Mouse (Mus musculus): Measurements from ENCODE around the gene Nrl. TPM values are rescaled to one million over a fixed set of nuclear protein-coding genes. Genes with fewer than 3 reads are reported as not detected.

Nrl gene
- polyA plus RNA-seq (2015; fragmentation: Illumina TruSeq; extraction: RNeasy Lipid Tissue Mini Kit (QIAGEN cat#74804); ENCODE audit: insufficient read depth, low read depth, low replicate concordance) = not detected

GRCm38 (mm10) chr14:55524785-55525184, at the start of gene Nrl:
Gene Nrl, minus strand, starts transcription at chr14:55524981.

GRCm38 (mm10) chr14:55560202-55561073, 35.7 kb upstream of the Nrl start, which contains the start of gene A730061H03Rik:
Gene A730061H03Rik, minus strand, starts transcription at chr14:55560406.

GRCm38 (mm10) chr14:55559799-55560201, 35.0 kb upstream of the Nrl start, which contains the start of gene Dcaf11:
Gene Dcaf11, plus strand, starts transcription at chr14:55560006.

GRCm38 (mm10) chr14:55540067-55540786, 15.4 kb upstream of the Nrl start, which contains the start of gene Pck2:
Gene Pck2, plus strand, starts transcription at chr14:55540266.

GRCm38 (mm10) chr14:55510125-55510731, 14.6 kb downstream of the Nrl start, which contains the start of gene Cpne6:
Gene Cpne6, plus strand, starts transcription at chr14:55510445.

GRCm38 (mm10) chr14:55490361-55491201, 34.2 kb downstream of the Nrl start, which contains the start of gene Carmil3:
Gene Carmil3, plus strand, starts transcription at chr14:55490651.

GRCm38 (mm10) chr14:55478651-55479599, 45.9 kb downstream of the Nrl start, which contains the start of gene Dhrs4:
Gene Dhrs4, plus strand, starts transcription at chr14:55478758.

Other genes with a start within 250 kb of the Nrl start
- gene Dhrs4, start 46.2 kb downstream of the Nrl start, polyA plus RNA-seq (2015; fragmentation: Illumina TruSeq; extraction: RNeasy Lipid Tissue Mini Kit (QIAGEN cat#74804); ENCODE audit: insufficient read depth, low read depth, low replicate concordance) = 17.0 TPM
- gene Carmil3, start 34.3 kb downstream of the Nrl start, polyA plus RNA-seq (2015; fragmentation: Illumina TruSeq; extraction: RNeasy Lipid Tissue Mini Kit (QIAGEN cat#74804); ENCODE audit: insufficient read depth, low read depth, low replicate concordance) = 11.7 TPM
- gene Cpne6, start 14.5 kb downstream of the Nrl start, polyA plus RNA-seq (2015; fragmentation: Illumina TruSeq; extraction: RNeasy Lipid Tissue Mini Kit (QIAGEN cat#74804); ENCODE audit: insufficient read depth, low read depth, low replicate concordance) = not detected
- gene Pck2, start 15.3 kb upstream of the Nrl start, polyA plus RNA-seq (2015; fragmentation: Illumina TruSeq; extraction: RNeasy Lipid Tissue Mini Kit (QIAGEN cat#74804); ENCODE audit: insufficient read depth, low read depth, low replicate concordance) = 29.0 TPM
- gene Dcaf11, start 35.0 kb upstream of the Nrl start, polyA plus RNA-seq (2015; fragmentation: Illumina TruSeq; extraction: RNeasy Lipid Tissue Mini Kit (QIAGEN cat#74804); ENCODE audit: insufficient read depth, low read depth, low replicate concordance) = 38.9 TPM
- gene A730061H03Rik, start 35.4 kb upstream of the Nrl start, polyA plus RNA-seq (2015; fragmentation: Illumina TruSeq; extraction: RNeasy Lipid Tissue Mini Kit (QIAGEN cat#74804); ENCODE audit: insufficient read depth, low read depth, low replicate concordance) = not detected
- gene Fitm1, start 50.6 kb upstream of the Nrl start, polyA plus RNA-seq (2015; fragmentation: Illumina TruSeq; extraction: RNeasy Lipid Tissue Mini Kit (QIAGEN cat#74804); ENCODE audit: insufficient read depth, low read depth, low replicate concordance) = not detected
- gene Psme1, start 53.1 kb upstream of the Nrl start, polyA plus RNA-seq (2015; fragmentation: Illumina TruSeq; extraction: RNeasy Lipid Tissue Mini Kit (QIAGEN cat#74804); ENCODE audit: insufficient read depth, low read depth, low replicate concordance) = 38.5 TPM
- 11.7 TPM for gene Emc9, start 60.3 kb upstream of the Nrl start, polyA plus RNA-seq (2015; fragmentation: Illumina TruSeq; extraction: RNeasy Lipid Tissue Mini Kit (QIAGEN cat#74804); ENCODE audit: insufficient read depth, low read depth, low replicate concordance)
- 49.1 TPM for gene Psme2, start 66.1 kb upstream of the Nrl start, polyA plus RNA-seq (2015; fragmentation: Illumina TruSeq; extraction: RNeasy Lipid Tissue Mini Kit (QIAGEN cat#74804); ENCODE audit: insufficient read depth, low read depth, low replicate concordance)
- gene Rnf31, start 66.7 kb upstream of the Nrl start, polyA plus RNA-seq (2015; fragmentation: Illumina TruSeq; extraction: RNeasy Lipid Tissue Mini Kit (QIAGEN cat#74804); ENCODE audit: insufficient read depth, low read depth, low replicate concordance) = 14.7 TPM
- gene Irf9, start 78.6 kb upstream of the Nrl start, polyA plus RNA-seq (2015; fragmentation: Illumina TruSeq; extraction: RNeasy Lipid Tissue Mini Kit (QIAGEN cat#74804); ENCODE audit: insufficient read depth, low read depth, low replicate concordance) = 11.2 TPM
- gene Rec8, start 93.1 kb upstream of the Nrl start, polyA plus RNA-seq (2015; fragmentation: Illumina TruSeq; extraction: RNeasy Lipid Tissue Mini Kit (QIAGEN cat#74804); ENCODE audit: insufficient read depth, low read depth, low replicate concordance) = 9.7 TPM
- 49.8 TPM for gene Ipo4, start 111.0 kb upstream of the Nrl start, polyA plus RNA-seq (2015; fragmentation: Illumina TruSeq; extraction: RNeasy Lipid Tissue Mini Kit (QIAGEN cat#74804); ENCODE audit: insufficient read depth, low read depth, low replicate concordance)
- 1.6 TPM for gene Gm49378, start 112.9 kb upstream of the Nrl start, polyA plus RNA-seq (2015; fragmentation: Illumina TruSeq; extraction: RNeasy Lipid Tissue Mini Kit (QIAGEN cat#74804); ENCODE audit: insufficient read depth, low read depth, low replicate concordance)
- 17.3 TPM for gene Tm9sf1, start 118.8 kb upstream of the Nrl start, polyA plus RNA-seq (2015; fragmentation: Illumina TruSeq; extraction: RNeasy Lipid Tissue Mini Kit (QIAGEN cat#74804); ENCODE audit: insufficient read depth, low read depth, low replicate concordance)
- gene Tssk4, start 125.2 kb upstream of the Nrl start, polyA plus RNA-seq (2015; fragmentation: Illumina TruSeq; extraction: RNeasy Lipid Tissue Mini Kit (QIAGEN cat#74804); ENCODE audit: insufficient read depth, low read depth, low replicate concordance) = 0.59 TPM
- gene Mdp1, start 135.5 kb upstream of the Nrl start, polyA plus RNA-seq (2015; fragmentation: Illumina TruSeq; extraction: RNeasy Lipid Tissue Mini Kit (QIAGEN cat#74804); ENCODE audit: insufficient read depth, low read depth, low replicate concordance) = 8.9 TPM
- gene Gmpr2, start 147.0 kb upstream of the Nrl start, polyA plus RNA-seq (2015; fragmentation: Illumina TruSeq; extraction: RNeasy Lipid Tissue Mini Kit (QIAGEN cat#74804); ENCODE audit: insufficient read depth, low read depth, low replicate concordance) = 5.6 TPM
- gene Nedd8, start 147.1 kb upstream of the Nrl start, polyA plus RNA-seq (2015; fragmentation: Illumina TruSeq; extraction: RNeasy Lipid Tissue Mini Kit (QIAGEN cat#74804); ENCODE audit: insufficient read depth, low read depth, low replicate concordance) = 60.9 TPM
- 5.5 TPM for gene Tinf2, start 156.8 kb upstream of the Nrl start, polyA plus RNA-seq (2015; fragmentation: Illumina TruSeq; extraction: RNeasy Lipid Tissue Mini Kit (QIAGEN cat#74804); ENCODE audit: insufficient read depth, low read depth, low replicate concordance)
- gene Tgm1, start 188.9 kb upstream of the Nrl start, polyA plus RNA-seq (2015; fragmentation: Illumina TruSeq; extraction: RNeasy Lipid Tissue Mini Kit (QIAGEN cat#74804); ENCODE audit: insufficient read depth, low read depth, low replicate concordance) = 0.30 TPM
- 9.4 TPM for gene Rabggta, start 197.3 kb upstream of the Nrl start, polyA plus RNA-seq (2015; fragmentation: Illumina TruSeq; extraction: RNeasy Lipid Tissue Mini Kit (QIAGEN cat#74804); ENCODE audit: insufficient read depth, low read depth, low replicate concordance)
- gene Dhrs1, start 220.7 kb upstream of the Nrl start, polyA plus RNA-seq (2015; fragmentation: Illumina TruSeq; extraction: RNeasy Lipid Tissue Mini Kit (QIAGEN cat#74804); ENCODE audit: insufficient read depth, low read depth, low replicate concordance) = 28.8 TPM
- gene Nop9, start 220.7 kb upstream of the Nrl start, polyA plus RNA-seq (2015; fragmentation: Illumina TruSeq; extraction: RNeasy Lipid Tissue Mini Kit (QIAGEN cat#74804); ENCODE audit: insufficient read depth, low read depth, low replicate concordance) = 2.8 TPM
- gene Cideb, start 233.5 kb upstream of the Nrl start, polyA plus RNA-seq (2015; fragmentation: Illumina TruSeq; extraction: RNeasy Lipid Tissue Mini Kit (QIAGEN cat#74804); ENCODE audit: insufficient read depth, low read depth, low replicate concordance) = not detected
- not detected for gene Ltb4r2, start 236.4 kb upstream of the Nrl start, polyA plus RNA-seq (2015; fragmentation: Illumina TruSeq; extraction: RNeasy Lipid Tissue Mini Kit (QIAGEN cat#74804); ENCODE audit: insufficient read depth, low read depth, low replicate concordance)
- not detected for gene Ltb4r1, start 241.0 kb upstream of the Nrl start, polyA plus RNA-seq (2015; fragmentation: Illumina TruSeq; extraction: RNeasy Lipid Tissue Mini Kit (QIAGEN cat#74804); ENCODE audit: insufficient read depth, low read depth, low replicate concordance)